Mouse (Mus musculus) thymus, postnatal 4 days (tissue): ENCODE results near the gene Mdp1.

Experiments used
- DNase-seq: peaks from one replicate; pipeline ENCODE4 v3.0.0; 2021

Gene Mdp1

DNA sequence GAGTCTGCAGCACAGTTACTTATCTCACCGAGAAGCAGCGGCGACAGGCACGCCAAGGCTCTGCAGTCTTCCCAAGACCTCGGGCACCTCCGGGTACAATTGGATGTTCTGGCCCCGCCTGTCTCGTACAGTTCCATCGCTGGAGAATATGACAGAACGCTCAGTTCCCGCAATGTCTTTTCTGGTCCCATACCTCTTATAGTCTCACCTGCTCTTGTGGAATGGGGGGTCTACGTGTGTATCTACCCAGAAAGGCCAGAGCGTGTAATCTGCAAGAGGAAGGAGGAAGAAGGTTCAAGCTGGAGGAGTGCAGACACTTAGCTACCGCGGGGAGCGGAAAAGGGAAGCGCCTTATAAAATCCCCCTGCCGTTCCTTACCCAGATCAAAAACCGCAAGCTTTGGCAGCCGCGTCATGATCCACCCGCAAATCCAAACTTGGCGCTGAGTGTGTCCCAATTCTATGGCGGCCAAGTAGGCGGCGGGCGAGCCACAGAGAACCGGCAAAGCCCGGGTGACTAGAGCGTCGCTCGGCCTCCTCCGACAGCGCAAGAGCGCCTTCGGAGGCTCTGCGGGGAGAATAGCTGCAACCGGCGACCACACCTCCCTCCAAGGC is at the start of gene Mdp1:
Gene Mdp1, minus strand, starts transcription at position 549 of the 614 bp plus-strand sequence.
- peak; percentile 84 for DNase-seq

DNA sequence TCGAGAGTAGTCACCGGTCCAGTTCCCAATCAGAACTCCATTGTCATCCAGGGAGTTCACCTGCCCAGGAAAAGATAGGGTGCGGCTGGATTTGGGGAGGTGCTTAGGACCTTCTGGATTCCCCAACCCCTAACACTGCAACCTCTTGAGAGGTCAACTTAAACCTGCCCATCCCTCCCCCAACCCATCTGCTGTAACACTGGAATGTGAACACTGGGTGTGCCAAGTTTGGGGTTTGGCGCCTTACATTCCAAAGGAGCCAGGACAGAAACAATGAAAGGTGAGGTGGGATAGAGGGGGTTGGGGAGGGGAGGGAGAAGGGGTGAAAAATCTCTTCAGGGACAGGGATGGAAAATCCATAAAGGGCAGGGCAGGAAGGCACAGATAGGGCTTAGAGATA is 49.2 kb upstream of the Mdp1 start:
- DNase-seq: no peak

DNA sequence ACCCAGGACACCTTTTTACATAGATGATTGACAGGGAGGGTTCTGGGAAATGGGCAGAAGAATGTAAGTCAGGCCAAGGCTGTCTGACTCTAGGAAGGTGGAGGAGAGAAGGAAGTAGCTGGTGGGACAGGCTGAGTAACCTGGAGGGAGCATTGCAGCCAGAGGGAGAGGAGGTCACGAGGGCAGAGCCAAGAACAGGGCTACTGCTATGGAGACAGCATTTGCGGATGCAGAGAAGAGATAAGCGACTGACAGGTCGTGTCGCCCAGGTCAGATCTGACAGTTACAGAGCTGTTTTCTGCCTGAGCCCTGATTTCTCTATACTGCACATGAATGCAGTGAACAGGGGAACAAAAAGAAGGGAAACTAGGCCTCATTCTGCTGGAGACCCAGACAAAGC is 47.1 kb upstream of the Mdp1 start:
- DNase-seq: no peak

DNA sequence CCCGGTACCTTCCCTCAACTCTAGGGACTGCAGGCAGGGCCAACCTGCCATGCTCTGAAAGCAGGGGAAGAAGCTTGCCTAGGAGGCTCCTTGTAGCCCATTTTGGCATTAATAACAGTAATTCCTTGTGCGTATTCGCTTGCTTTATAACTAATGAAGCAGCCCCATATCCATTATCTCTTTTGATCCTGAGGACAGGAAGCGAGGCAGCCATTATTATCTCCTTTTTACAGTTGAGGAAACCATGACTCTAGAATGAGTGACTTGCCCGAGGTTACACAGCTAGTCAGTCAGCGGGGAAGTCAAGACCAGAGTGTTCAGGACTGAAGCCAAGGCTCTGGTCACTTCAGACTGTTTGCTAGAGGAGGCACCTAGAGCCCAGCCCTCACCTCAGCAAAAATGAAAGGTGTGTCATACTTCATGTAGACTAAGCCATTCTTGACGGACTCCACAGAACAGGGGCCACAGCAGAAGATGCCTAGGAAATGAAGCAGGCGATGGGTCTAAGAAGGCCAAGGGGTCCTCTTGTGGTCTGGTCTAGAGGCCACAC is 45.8 kb upstream of the Mdp1 start:
- no peak for DNase-seq

DNA sequence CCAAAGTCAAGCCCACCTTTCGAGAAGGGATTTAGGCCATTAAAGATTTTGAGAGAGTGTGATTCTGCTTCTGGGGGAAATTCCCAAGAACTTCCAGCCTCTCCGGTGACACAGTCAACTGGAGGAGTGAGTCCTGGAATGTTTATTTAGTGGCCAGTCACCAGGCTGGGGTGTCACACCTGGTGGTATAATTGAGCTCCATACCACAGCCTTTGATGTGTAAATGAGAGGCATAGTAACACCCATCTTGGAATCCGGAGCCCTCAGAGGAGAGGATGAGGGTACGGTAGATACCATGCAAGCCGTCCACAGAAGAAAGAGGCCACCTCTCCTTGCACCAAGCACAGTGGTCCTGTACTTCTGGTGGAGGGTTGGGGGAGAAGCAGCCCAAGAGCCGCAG is 42.5 kb upstream of the Mdp1 start:
- DNase-seq: no peak

DNA sequence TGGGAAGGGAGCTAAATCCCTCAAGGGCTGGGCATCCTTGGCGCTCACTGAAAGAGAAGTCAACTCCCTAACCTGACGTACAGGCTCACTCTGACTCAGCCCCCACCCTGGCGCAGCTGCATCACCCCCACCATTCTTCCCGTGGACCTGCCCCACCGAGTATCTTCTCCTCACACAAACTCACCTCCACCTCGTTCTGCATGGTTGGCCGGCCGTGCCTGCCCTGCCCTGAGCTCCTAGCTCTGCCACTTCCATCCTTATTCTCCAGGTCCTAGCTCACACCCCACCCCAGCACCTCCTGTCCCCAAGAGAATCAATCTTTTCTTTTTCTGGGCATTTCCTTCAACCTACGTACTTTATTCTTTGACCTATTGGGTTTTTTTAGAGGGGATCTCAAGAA is 40.8 kb upstream of the Mdp1 start:
- DNase-seq: no peak

DNA sequence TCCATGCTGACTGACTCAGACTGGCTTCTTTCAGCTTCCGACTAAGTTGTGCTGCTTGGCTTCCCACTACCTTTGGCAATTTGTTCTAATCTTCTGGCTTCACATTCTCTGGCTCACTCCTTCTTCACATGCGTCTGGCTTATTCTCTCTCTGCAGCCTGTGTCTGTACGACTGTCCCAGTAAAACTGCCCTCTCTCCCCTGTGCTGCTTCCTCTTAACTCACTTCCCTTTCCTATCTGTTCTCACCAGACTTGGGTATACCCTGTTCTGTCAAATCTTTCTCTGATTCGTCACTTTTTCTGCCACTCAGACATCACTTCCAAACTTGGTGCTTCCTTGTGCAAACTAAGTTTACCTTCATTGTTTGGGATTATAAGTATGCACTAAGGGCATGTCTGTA is 36.9 kb upstream of the Mdp1 start:
- no peak for DNase-seq

DNA sequence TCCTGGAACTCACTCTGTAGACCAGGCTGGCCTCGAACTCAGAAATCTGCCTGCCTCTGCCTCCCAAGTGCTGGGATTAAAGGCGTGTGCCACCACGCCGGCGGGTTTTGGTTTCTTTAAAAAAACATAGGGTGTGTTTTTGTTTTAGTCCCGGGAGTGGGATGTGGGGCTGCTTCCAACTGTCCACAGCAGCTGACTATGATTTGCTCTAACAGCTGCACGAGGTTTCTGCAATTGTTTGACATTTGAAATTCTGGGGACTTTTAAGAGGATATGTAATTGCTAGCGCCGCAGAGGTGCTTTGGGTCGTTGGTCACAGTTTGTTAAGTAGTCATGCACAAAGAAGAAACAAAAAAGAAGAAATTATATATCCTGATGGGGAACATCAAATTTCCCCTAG is 29.1 kb upstream of the Mdp1 start:
- DNase-seq: no peak

DNA sequence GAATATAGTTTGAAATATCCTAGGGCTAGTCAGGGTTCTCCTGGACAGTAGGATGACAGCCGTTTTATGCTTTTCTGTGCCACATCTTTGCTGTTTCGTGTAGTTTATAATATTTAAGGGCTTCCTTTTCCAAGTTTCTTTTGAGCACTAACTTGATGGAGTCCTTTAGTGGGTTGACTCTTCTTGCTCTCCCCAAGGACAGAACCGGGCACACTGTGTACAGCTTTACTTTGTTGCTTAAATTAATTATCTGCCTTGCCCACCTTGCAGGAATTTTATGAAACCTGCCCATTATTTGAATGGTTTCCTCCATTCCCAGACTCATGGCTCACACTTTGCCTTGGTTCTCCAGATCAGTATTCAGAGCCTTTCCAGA is 21.8 kb upstream of the Mdp1 start:
- no peak for DNase-seq

DNA sequence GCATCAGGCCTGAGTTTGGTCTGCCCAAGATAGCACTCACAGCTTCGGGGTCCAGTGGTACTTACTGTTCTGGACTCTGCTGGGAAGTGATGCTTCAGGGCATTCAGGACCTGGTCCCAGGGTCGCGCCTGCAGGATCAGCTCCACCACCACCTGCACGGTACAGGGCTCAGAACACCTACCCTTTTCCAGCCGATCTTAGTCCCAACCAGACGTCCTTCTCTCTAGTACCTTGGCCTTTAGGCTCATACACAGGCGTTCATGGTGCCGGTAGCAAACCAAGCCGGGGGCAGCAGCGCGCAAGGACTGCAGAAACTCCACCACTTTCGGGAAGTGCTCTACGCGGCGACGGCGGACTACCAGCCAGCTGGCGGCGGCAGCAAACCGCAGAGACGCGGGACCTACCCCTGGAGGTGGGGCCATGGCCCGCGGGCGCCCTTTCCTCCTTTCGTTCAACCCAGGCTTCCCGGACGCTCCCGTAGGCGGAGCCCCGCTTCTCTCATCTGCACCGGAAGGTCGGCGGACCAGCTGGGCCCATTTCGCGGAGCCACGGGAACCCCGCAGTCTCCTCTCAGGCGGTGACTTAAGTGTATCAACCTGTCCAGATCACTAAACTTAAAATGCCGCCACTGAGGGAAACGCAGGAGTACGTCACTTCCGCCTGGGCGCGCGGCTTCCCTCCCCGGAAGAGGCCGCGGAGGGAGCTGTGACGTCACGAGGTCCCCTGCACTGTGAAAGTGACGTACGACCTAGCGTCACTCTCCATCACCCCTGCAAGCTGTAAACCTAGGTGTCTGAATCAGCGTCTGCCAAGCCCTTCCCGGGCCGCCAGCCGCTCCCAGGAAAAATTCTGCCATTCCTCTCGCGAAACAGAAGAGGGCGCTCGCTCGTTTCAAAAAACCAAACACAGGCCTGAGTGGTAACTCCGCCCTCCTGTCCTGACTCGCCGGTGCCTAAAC is 21.1 kb upstream of the Mdp1 start, which contains the start of gene Tinf2:
Gene Tinf2, minus strand, starts transcription at position 661 of the 958 bp plus-strand sequence.
- DNase-seq: peak; percentile 95

DNA sequence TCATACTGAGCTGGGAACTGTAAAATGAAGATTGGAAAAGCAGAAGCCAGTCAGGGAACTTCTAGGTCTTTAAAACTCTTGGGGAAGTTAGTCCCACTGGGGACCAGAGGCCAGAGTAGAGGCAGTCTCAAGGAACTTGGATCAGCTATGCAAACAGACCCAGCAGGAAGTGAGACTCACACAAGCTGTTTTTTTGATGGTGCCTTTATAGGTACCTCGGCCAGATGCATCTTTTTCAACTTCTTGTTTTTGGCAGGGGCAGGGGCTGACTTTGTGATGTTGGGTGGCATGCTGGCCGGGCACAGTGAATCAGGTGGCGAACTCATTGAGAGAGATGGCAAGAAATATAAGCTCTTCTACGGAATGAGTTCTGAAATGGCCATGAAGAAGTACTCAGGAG is 17.3 kb upstream of the Mdp1 start:
- no peak for DNase-seq

DNA sequence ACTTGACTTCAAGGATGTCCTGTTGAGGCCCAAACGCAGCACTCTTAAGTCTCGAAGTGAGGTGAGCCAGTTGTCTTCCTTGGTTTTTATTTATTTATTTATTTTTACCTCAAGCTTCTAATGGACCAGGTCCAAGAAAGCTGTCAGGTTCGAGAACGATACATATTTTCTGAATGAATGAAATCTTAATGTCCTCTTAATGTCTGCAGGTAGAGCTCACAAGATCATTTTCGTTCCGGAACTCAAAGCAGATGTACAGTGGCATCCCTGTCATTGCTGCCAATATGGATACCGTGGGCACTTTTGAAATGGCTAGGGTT is 12.4 kb upstream of the Mdp1 start:
- DNase-seq: no peak

DNA sequence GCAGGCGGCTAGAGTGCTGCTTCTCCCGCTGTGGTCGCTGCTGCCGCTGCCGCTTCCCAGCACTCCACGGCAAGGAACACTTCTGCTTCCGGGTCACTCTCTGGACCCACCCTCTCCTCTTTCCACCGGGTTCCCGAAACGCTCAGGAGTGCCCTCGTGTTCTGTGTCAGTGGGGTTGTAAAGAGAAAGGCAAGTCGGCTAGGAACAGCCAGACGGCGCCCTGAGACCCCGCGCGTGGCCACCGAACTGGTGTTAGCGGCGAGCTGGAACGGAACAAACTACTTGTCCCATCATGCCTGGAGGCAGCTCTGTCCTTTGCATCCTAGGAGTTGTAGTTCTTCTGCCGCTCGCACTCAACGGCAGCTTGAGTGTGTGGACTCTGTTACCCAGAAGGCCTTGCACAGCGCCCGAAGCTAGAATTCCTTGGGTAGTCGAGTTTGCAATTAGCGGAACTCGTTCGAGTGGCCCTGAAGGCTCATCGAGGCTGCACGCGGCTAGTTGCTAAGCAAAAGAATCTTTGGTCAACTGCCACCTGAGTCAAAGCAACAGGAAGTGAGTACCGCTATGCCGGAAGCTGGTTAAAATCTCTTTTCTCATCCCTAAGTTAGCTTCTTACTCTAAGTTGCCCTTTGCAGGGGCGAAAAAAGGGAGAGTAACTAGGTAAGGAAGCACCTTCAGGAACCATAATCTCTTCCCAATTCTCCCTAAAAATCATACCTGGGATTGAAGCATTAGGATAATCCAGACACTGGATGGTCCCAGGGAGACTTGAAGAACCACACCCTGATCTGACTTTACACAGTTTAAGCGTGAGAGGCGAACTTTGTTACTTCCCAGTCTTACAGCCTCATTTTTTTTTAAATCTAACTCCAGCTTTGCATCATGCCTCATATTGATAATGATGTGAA is 11.8 kb upstream of the Mdp1 start, which contains the start of the genes Gmpr2 and Nedd8:
Gene Gmpr2, plus strand, starts transcription at position 109 of the 908 bp plus-strand sequence.
Gene Nedd8, minus strand, starts transcription at position 292 of the 908 bp plus-strand sequence.
- DNase-seq: peak; percentile 79

DNA sequence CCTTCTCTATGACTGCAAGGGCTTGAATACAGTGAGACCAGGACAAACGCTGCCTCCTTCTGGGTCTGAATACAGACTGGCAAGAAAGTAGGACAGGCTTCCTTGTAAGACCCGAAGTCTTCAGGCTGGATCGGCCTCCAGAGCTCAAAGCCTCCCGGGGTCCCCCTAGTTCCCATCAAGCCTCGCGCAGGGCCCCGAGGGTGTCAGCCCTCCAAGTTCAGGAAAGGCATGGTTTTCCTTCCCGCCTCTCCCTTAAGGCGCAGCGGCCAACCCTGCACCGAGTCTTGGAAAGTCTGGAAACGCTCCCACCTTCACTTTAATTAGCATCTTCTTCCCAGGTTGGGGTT is 11.2 kb upstream of the Mdp1 start:
- no peak for DNase-seq

DNA sequence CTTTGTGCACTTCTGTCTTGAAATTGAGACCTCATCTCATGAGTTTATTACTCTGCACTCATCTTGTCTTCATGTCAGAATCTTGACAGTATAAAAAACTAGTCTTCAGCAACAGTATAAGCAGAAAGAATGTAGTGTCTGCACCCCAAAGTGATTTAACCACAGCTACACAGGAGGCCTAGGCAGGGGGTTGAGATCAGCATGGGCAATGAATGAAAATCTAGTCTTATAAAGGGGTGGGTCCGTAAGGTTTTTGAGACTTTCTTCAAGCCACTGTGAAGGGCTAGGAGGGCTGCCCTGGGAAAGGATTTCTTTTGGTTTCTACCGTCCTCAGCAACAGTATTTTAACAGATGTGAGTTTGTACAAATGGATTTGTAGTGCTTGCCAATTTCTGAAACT is 328 bp upstream of the Mdp1 start:
- no peak for DNase-seq

DNA sequence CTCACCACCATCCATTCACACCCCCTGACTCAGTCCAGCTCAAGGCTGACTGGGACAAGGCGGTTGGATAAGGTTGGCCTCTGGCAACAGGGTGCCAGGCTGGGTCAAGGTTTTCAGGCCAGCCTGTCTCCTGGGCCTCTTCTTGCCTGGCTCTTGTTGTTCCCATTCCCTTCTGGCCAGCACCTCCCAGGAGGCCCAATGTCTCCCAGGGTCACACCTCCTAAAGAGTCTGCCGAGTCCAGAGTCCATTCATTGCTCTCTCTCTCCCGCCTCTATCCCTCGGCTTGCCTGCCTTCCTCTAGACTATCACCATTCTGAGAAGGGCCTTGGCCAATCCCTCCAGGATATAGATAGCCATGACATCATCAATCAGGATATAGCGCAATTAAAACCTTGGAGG is 2.3 kb downstream of the Mdp1 start:
- no peak for DNase-seq

DNA sequence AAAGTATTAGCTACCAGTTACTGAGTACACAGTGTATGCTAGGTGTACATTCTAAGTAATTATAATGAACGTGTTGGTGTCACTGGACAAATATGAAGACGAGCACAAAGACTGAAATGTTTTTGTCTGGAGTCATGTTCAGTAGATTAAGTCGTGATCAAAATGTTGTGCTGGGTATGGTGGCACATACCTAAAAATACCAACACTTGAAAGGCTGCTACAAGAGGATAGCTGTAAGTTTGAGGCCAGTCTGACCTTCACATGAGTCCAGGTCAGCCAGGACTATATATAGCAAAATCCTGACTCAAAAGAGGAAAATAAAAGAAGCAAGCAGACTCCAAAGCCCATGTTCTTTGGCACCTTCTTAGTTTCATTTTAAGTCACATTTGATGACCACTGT is 3.4 kb downstream of the Mdp1 start:
- DNase-seq: no peak

DNA sequence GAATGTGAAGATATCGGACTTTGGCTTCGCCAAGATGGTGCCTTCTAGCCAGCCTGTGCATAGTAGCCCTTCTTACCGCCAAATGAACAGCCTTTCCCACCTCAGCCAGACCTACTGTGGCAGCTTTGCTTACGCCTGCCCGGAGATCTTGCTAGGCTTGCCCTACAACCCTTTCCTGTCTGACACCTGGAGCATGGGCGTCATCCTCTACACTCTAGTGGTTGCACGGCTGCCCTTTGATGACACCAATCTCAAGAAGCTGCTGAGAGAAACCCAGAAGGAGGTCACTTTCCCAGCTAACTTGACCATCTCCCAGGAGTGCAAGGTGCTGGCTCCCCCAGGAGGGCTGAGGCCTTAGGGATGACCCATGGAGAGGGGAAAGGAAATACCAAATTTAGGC is 8.8 kb downstream of the Mdp1 start:
- peak; percentile 63 for DNase-seq

DNA sequence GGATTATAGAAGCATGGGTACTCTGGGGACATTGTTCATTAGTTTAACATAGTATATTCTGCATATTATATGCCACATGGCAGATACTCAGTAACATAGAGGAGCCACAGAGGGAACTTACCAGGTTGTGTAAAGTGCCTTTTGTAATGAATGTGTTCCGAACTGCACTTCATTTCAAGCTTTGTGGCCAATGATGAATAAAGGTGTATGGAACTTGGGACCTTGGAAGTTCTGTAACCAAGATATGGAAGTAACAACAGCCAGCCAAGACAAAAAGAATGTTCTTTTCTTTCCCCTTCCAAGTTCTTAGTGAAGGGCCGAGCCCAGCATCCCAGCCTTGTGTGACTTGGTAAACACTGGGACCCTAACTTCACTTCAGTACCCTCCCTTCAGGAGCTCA is 10.4 kb downstream of the Mdp1 start, which contains the start of gene Tssk4:
Gene Tssk4, plus strand, starts transcription at position 301 of the 400 bp plus-strand sequence.
- DNase-seq: no peak

DNA sequence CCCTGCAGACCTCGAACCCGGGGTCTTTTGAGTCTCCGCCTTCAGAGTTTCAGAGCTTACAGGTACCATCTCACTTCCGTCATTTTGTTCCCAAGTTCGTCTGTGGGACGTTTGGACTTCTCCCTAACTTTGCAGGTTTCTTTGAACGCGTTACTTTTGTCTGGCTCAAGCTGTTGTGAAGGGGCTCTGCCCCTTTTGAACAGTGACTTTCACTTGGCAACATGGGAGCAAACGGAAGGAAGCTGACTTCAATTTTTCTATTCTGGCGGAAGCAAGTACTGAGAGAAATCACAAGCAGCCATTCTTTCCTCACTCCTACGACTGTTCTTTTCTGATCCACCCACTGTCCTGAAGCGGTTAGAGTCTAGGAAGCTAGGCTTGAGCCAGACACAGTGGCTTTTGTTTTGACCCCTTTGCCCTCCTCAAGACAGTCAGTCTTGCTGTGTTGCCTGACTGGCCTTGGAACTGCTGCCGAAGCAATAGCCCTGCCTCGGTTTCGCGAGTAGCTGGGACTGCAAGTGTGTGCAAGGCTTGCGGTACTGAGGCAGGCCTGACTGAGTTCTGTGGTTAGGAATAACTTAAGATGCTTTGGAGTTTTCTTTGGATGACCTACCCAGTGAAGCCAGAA is 15.9 kb downstream of the Mdp1 start:
- peak; percentile 47 for DNase-seq

DNA sequence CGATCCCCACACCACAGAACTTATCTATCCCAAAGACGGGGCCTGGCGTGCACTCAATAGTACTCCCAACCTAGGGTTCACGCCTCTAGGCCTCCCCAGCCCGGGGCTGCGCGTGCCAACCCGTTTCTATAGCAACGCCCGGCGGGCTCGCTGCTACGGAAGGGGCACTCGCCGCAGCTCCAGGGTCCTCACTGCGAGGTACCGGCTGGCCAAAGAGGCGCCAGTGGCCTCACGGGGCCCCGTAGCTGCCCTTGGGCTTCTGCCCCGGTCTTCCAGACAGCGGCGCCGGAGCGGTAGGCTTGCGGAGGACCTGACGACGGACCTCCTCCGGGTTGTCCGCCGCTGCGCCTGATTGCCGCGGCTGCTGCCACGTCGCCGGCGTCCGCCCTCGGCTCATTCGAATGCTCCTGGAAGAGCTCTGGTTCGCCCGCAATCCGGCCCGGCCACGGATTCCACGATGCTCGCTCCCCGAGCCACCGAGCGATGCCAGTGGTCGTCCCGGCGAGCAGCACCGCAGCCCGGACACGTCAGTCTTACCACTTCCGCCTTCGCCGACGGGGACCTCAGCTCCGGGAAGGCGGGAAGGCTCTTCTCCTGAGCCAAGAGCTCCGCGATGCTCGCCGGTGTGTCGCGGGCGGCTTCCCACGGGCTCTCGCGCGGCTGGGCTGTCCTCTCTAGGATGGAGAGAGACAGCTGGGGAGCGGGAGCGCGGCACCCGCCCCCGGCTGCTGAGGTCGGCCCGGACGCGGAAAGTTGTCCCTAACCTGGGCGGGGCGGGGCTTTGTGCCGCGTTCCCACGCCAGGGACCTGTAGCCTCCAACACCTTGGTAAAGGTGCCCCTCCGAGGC is 17.0 kb downstream of the Mdp1 start, which contains the start of gene Tm9sf1:
Gene Tm9sf1, minus strand, starts transcription at position 747 of the 848 bp plus-strand sequence.
- peak; percentile 86 for DNase-seq
